Mouse (Mus musculus) C2C12 (cell line): ENCODE data around the gene Zfp217.

Experiments used
- CTCF ChIP-seq: IDR thresholded peaks from one replicate; pipeline ENCODE4 v1.5.1; 2011; ENCODE audit not compliant: control insufficient read depth, insufficient read depth, insufficient read length
- USF1 ChIP-seq: IDR thresholded peaks from one replicate; pipeline ENCODE4 v1.6.1; 2011; ENCODE audit warnings: low read depth, mild to moderate bottlenecking, control low read depth, moderate library complexity

- no peak for TF ChIP-seq CTCF
- no peak for TF ChIP-seq USF1
Observed at GRCm38 (mm10) chr2:170169062-170169461, 21.2 kb upstream of the Zfp217 start.
